Mouse (Mus musculus) ES-Bruce4 (cell line): ENCODE measurements at regions not wholly inside any gene's neighbourhood (a gene's known extent, or its start where the extent isn't known, plus 50 kb on each side); places are given as distances from the start of the nearest gene placed in this dataset.

ENCODE experiments used
- CTCF ChIP-seq: IDR thresholded peaks from one replicate; pipeline ENCODE4 v1.8.1; 2011; ENCODE audit warnings: low read depth, low read length
- EP300 ChIP-seq: IDR thresholded peaks from 2 replicates; pipeline ENCODE4 v1.6.1; 2011; ENCODE audit warnings: low read depth, low read length; ENCODE audit not compliant: insufficient read depth
- POLR2A ChIP-seq: IDR thresholded peaks from one replicate; pipeline ENCODE4 v1.8.1; 2011; ENCODE audit warnings: low read length; ENCODE audit not compliant: insufficient read depth

DNA sequence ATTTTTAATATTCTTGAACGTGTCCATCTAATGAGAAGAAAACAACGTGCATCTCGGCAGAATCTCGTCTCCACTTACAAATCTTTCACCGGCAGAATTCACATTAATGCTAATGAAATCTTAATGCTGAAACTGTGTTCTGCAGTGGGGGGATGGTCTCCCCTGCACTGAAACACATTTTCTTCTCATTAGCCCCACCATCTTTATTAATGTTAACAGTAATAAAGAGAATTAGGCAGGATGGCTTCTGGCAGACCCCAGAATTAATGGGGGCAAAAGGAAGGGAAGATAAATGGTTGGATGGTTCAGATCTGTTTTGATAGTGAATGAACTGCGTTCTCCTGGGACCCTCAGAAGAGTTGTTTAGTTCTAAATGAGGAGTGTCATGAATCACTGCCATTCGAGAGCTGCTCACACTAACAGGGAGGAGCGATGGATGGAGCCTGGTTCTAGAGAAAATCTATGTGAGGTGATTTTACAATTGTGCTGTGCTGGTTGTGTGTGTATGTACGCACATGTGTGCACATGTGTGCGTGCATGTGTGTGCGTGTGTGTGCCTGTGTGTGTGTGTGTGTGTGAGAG lies 198.9 kb downstream of the Foxo1 start:
- TF ChIP-seq CTCF (no peak), POLR2A (no peak), EP300 (no peak)
